Mouse (Mus musculus) liver, adult 2 months (tissue): ENCODE results near the gene Gm2916. TPM values are rescaled to one million over a fixed set of nuclear protein-coding genes. Genes with fewer than 3 reads are reported as not detected.
"Not testable (repeated sequence)": the region's sequence is repeated elsewhere in the genome, so short reads cannot be mapped to it uniquely, and the experiment has no call there.

Experiments used
- DNase-seq: peaks from one replicate; pipeline ENCODE4 v3.0.0-alpha.2; 2011; ENCODE audit warnings: low read depth, low spot score; ENCODE audit errors: extremely low read depth
- H3K27ac ChIP-seq: fragments of 200-500 bp; replicated peaks from 2 replicates; pipeline ENCODE4 v1.5.1; 2012; ENCODE audit warnings: low read depth, mild to moderate bottlenecking, control low read depth, inconsistent platforms, low read length; ENCODE audit not compliant: insufficient read depth
- H3K27me3 ChIP-seq: fragments of 200-500 bp; 2 replicates; pipeline ENCODE4 v1.6.1; 2012; ENCODE audit warnings: mild to moderate bottlenecking, moderate library complexity, low read length, inconsistent platforms; ENCODE audit not compliant: control insufficient read depth, insufficient read depth
- H3K36me3 ChIP-seq: fragments of 200-500 bp; 2 replicates; pipeline ENCODE4 v1.6.1; 2012; ENCODE audit warnings: low read length, inconsistent platforms; ENCODE audit not compliant: control insufficient read depth, insufficient read depth
- H3K4me1 ChIP-seq: fragments of 200-500 bp; 2 replicates; pipeline ENCODE4 v1.6.1; 2011; ENCODE audit warnings: low read length; ENCODE audit not compliant: control insufficient read depth, insufficient read depth
- H3K4me3 ChIP-seq: fragments of 200-500 bp; 2 replicates; pipeline ENCODE4 v1.5.1; 2011; ENCODE audit warnings: low read depth, mild to moderate bottlenecking, control low read depth, low read length, moderate library complexity; ENCODE audit not compliant: insufficient read depth
- H3K79me2 ChIP-seq: fragments of 200-500 bp; 2 replicates; pipeline ENCODE4 v1.6.1; 2012; ENCODE audit warnings: inconsistent platforms, mild to moderate bottlenecking, low read length, moderate library complexity; ENCODE audit not compliant: control insufficient read depth, insufficient read depth
- H3K9ac ChIP-seq: fragments of 200-500 bp; 2 replicates; pipeline ENCODE4 v1.6.1; 2012; ENCODE audit warnings: low read depth, mild to moderate bottlenecking, control low read depth, inconsistent platforms, low read length
- WGBS: fragments of 180-500 bp; shearing (Covaris S2); methylation state at CpG from one replicate; pipeline ENCODE4 v1.1.7; 2018; 5-methylcytosine and 5-hydroxymethylcytosine counted together
- polyA plus RNA-seq: library from polyadenylated mRNA; depleted of rRNA; stranded (reverse); fragments of >200 nt; gene quantifications from 2 replicates; pipeline ENCODE4 v1.2.3, GENCODE M21; 2012; rRNA removed
- total RNA-seq: library from RNA; depleted of rRNA; stranded (reverse); fragments of >200 nt; gene quantifications from 2 replicates; pipeline ENCODE4 v1.2.3, GENCODE M21; 2014; rRNA removed

The Gm2916 gene
- total RNA-seq, result not detected in 2 replicates
- not detected in 2 replicates for polyA plus RNA-seq

- not testable (repeated sequence) for H3K4me3 ChIP-seq, H3K9ac ChIP-seq, H3K79me2 ChIP-seq, DNase-seq, H3K27ac ChIP-seq, H3K36me3 ChIP-seq, H3K4me1 ChIP-seq, H3K27me3 ChIP-seq
- no CpG with 5 or more reads among the region's 1 CpGs for WGBS
Observed at GRCm38 (mm10) chr14:3883872-3884271, at the start of gene Gm2916. Gm2916 (plus strand) TSS chr14:3884172.

GRCm38 (mm10) chr14:3845945-3846344 is 38.0 kb upstream of the Gm2916 start, which contains the start of gene Gm3033:
Gm3033 (plus strand) TSS chr14:3846245.
- no CpG with 5 or more reads among the region's 2 CpGs for WGBS
- H3K4me3 ChIP-seq, H3K79me2 ChIP-seq, H3K27ac ChIP-seq, H3K27me3 ChIP-seq, H3K4me1 ChIP-seq, H3K36me3 ChIP-seq, DNase-seq, H3K9ac ChIP-seq: not testable (repeated sequence)

- not testable (repeated sequence) for H3K27me3 ChIP-seq, H3K4me1 ChIP-seq, H3K27ac ChIP-seq, H3K4me3 ChIP-seq, H3K9ac ChIP-seq, DNase-seq, H3K36me3 ChIP-seq, H3K79me2 ChIP-seq
- 57% methylated on average over 1 of the region's 2 CpGs for WGBS
Observed at GRCm38 (mm10) chr14:3931456-3931855, 47.5 kb downstream of the Gm2916 start, which contains the start of gene Gm3029. Gm3029 (plus strand) TSS chr14:3931756.

- H3K9ac ChIP-seq, H3K27me3 ChIP-seq, H3K4me3 ChIP-seq, H3K4me1 ChIP-seq, H3K79me2 ChIP-seq, DNase-seq, H3K36me3 ChIP-seq, H3K27ac ChIP-seq: not testable (repeated sequence)
- no CpG with 5 or more reads among the region's 2 CpGs for WGBS
Observed at GRCm38 (mm10) chr14:3963247-3963646, 79.3 kb downstream of the Gm2916 start, which contains the start of gene Gm3095. Gm3095 (plus strand) TSS chr14:3963547.

Other genes starting within 250 kb of the Gm2916 start
- gene Gm3012, start 249.7 kb upstream of the Gm2916 start, total RNA-seq, result not detected in 2 replicates
- not detected in 2 replicates for gene Gm3012, start 249.7 kb upstream of the Gm2916 start, polyA plus RNA-seq
- gene Gm3020, start 232.1 kb upstream of the Gm2916 start, total RNA-seq, result not detected in 2 replicates
- gene Gm3020, start 232.1 kb upstream of the Gm2916 start, polyA plus RNA-seq, result not detected in 2 replicates
- not detected in 2 replicates for gene Gm3043, start 195.4 kb upstream of the Gm2916 start, total RNA-seq
- gene Gm3043, start 195.4 kb upstream of the Gm2916 start, polyA plus RNA-seq, result not detected in 2 replicates
- gene Gm3002, start 74.1 kb upstream of the Gm2916 start, total RNA-seq, result not detected in 2 replicates
- not detected in 2 replicates for gene Gm3002, start 74.1 kb upstream of the Gm2916 start, polyA plus RNA-seq
- not detected in 2 replicates for gene Gm3033, start 37.9 kb upstream of the Gm2916 start, total RNA-seq
- gene Gm3033, start 37.9 kb upstream of the Gm2916 start, polyA plus RNA-seq, result not detected in 2 replicates
- gene Gm3029, start 47.6 kb downstream of the Gm2916 start, total RNA-seq, result not detected in 2 replicates
- gene Gm3029, start 47.6 kb downstream of the Gm2916 start, polyA plus RNA-seq, result not detected in 2 replicates
- not detected in 2 replicates for gene Gm3095, start 79.4 kb downstream of the Gm2916 start, total RNA-seq
- not detected in 2 replicates for gene Gm3095, start 79.4 kb downstream of the Gm2916 start, polyA plus RNA-seq
- gene Gm3099, start 114.2 kb downstream of the Gm2916 start, total RNA-seq, result not detected in 2 replicates
- not detected in 2 replicates for gene Gm3099, start 114.2 kb downstream of the Gm2916 start, polyA plus RNA-seq
- gene Gm5796, start 139.8 kb downstream of the Gm2916 start, total RNA-seq, result not detected in 2 replicates
- not detected in 2 replicates for gene Gm5796, start 139.8 kb downstream of the Gm2916 start, polyA plus RNA-seq
- gene Gm3115, start 199.9 kb downstream of the Gm2916 start, total RNA-seq, result not detected in 2 replicates
- gene Gm3115, start 199.9 kb downstream of the Gm2916 start, polyA plus RNA-seq, result not detected in 2 replicates
- not detected in 2 replicates for gene Gm8108, start 226.4 kb downstream of the Gm2916 start, total RNA-seq
- not detected in 2 replicates for gene Gm8108, start 226.4 kb downstream of the Gm2916 start, polyA plus RNA-seq